Mouse (Mus musculus) MEL (cell line): ENCODE measurements at regions not wholly inside any gene's neighbourhood (a gene's known extent, or its start where the extent isn't known, plus 50 kb on each side); places are given as distances from the start of the nearest gene placed in this dataset.

ENCODE experiments used
- CHD1 ChIP-seq: IDR thresholded peaks from 2 replicates; pipeline ENCODE4 v1.6.1; 2012; ENCODE audit warnings: low read depth, mild to moderate bottlenecking, inconsistent platforms, low read length, improper control_type of control experiment
- CTCF ChIP-seq, 3 experiments: IDR thresholded peaks in 2 of 3; conservative IDR thresholded peaks in 1 of 3; 2 replicates each; pipeline ENCODE4 v1.5.1; 2011 to 2012; ENCODE audit warnings: low read length in 3 of 3, low read depth in 2 of 3, mild to moderate bottlenecking in 2 of 3, improper control_type of control experiment in 1 of 3, inconsistent platforms in 1 of 3, mixed read lengths in 1 of 3, moderate library complexity in 1 of 3; ENCODE audit not compliant: control insufficient read depth in 1 of 3, insufficient read depth in 1 of 3, poor library complexity in 1 of 3, severe bottlenecking in 1 of 3
- EP300 ChIP-seq, 2 experiments: IDR thresholded peaks; 2 replicates each; pipeline ENCODE4 v1.6.1; 2011; ENCODE audit warnings: improper control_type of control experiment in 2 of 2, low read length in 2 of 2, low read depth in 1 of 2, mild to moderate bottlenecking in 1 of 2
- ETS1 ChIP-seq: IDR thresholded peaks from 2 replicates; pipeline ENCODE4 v1.6.1; 2012; ENCODE audit warnings: low read depth, mild to moderate bottlenecking, inconsistent platforms, low read length, improper control_type of control experiment, moderate library complexity
- HCFC1 ChIP-seq: IDR thresholded peaks from 2 replicates; pipeline ENCODE4 v1.6.1; 2012; ENCODE audit warnings: low read depth, mild to moderate bottlenecking, inconsistent platforms, low read length, improper control_type of control experiment, moderate library complexity
- JUND ChIP-seq: IDR thresholded peaks from 2 replicates; pipeline ENCODE4 v1.6.1; 2011; ENCODE audit warnings: low read depth, mild to moderate bottlenecking, improper control_type of control experiment, low read length
- KAT2A ChIP-seq: conservative IDR thresholded peaks from 2 replicates; pipeline ENCODE4 v1.6.1; 2012; ENCODE audit warnings: low read depth, low read length, improper control_type of control experiment, inconsistent platforms
- MAX ChIP-seq: IDR thresholded peaks from 2 replicates; pipeline ENCODE4 v1.6.1; 2011; ENCODE audit warnings: low read length, improper control_type of control experiment
- POLR2A ChIP-seq, 2 experiments: IDR thresholded peaks; 2 replicates each; pipeline ENCODE4 v1.6.1; 2011 to 2012; ENCODE audit warnings: low read length in 2 of 2, mild to moderate bottlenecking in 2 of 2, control low read depth in 1 of 2, improper control_type of control experiment in 1 of 2, low read depth in 1 of 2, moderate library complexity in 1 of 2; ENCODE audit not compliant: control insufficient read depth in 1 of 2, insufficient read depth in 1 of 2, poor library complexity in 1 of 2
- SIN3A ChIP-seq: IDR thresholded peaks from 2 replicates; pipeline ENCODE4 v1.6.1; 2012; ENCODE audit warnings: low read length, improper control_type of control experiment, inconsistent platforms
- USF1 ChIP-seq: IDR thresholded peaks from 2 replicates; pipeline ENCODE4 v1.6.1; 2014; ENCODE audit warnings: low read depth, mild to moderate bottlenecking, inconsistent platforms, low read length, improper control_type of control experiment, moderate library complexity
- ZMIZ1 ChIP-seq: IDR thresholded peaks from 2 replicates; pipeline ENCODE4 v1.6.1; 2012; ENCODE audit warnings: low read depth, mild to moderate bottlenecking, inconsistent platforms, low read length, improper control_type of control experiment, moderate library complexity

GRCm38 (mm10) chr1:61297361-61297760 lies 319.6 kb downstream of the Icos start:
- TF ChIP-seq USF1, result no peak
- TF ChIP-seq CTCF (IDR thresholded peaks at IDR 0.05 in 2 of 3, conservative IDR thresholded peaks at IDR 0.05 in 1 of 3; ENCODE audit: control insufficient read depth in 1 of 3, insufficient read depth in 1 of 3, low read depth in 2 of 3, low read length in 3 of 3, poor library complexity in 1 of 3, severe bottlenecking in 1 of 3), result no peak
- TF ChIP-seq HCFC1, result no peak
- no peak for TF ChIP-seq EP300 (IDR thresholded peaks at IDR 0.05; ENCODE audit: low read depth in 1 of 2, low read length in 2 of 2)
- TF ChIP-seq ZMIZ1, result no peak
- no peak for TF ChIP-seq MAX
- no peak for TF ChIP-seq POLR2A (IDR thresholded peaks at IDR 0.05; ENCODE audit: control insufficient read depth in 1 of 2, insufficient read depth in 1 of 2, low read depth in 1 of 2, low read length in 2 of 2, poor library complexity in 1 of 2)
- TF ChIP-seq ETS1, result no peak
- TF ChIP-seq KAT2A, result no peak
- no peak for TF ChIP-seq SIN3A
- TF ChIP-seq JUND, result no peak
- TF ChIP-seq CHD1, result no peak
